Mouse (Mus musculus): ENCODE measurements around the gene Ksr2. TPM values are rescaled to one million over a fixed set of nuclear protein-coding genes. Genes with fewer than 3 reads are reported as not detected.
A peak's percentile ranks its signal among the peaks of the same experiment; 100 is the strongest.
"Not testable (repeated sequence)": the region's sequence is repeated elsewhere in the genome, so short reads cannot be mapped to it uniquely, and the experiment has no call there.

Ksr2 gene
- total RNA-seq (2021) = 10 to 100 TPM; 33.1 to 34.6 TPM
- long read RNA-seq, partial matches to known transcripts = 0 of 2 reads
- long read RNA-seq, other reads (novel, unspliced or antisense) = 2 of 2 reads

DNA sequence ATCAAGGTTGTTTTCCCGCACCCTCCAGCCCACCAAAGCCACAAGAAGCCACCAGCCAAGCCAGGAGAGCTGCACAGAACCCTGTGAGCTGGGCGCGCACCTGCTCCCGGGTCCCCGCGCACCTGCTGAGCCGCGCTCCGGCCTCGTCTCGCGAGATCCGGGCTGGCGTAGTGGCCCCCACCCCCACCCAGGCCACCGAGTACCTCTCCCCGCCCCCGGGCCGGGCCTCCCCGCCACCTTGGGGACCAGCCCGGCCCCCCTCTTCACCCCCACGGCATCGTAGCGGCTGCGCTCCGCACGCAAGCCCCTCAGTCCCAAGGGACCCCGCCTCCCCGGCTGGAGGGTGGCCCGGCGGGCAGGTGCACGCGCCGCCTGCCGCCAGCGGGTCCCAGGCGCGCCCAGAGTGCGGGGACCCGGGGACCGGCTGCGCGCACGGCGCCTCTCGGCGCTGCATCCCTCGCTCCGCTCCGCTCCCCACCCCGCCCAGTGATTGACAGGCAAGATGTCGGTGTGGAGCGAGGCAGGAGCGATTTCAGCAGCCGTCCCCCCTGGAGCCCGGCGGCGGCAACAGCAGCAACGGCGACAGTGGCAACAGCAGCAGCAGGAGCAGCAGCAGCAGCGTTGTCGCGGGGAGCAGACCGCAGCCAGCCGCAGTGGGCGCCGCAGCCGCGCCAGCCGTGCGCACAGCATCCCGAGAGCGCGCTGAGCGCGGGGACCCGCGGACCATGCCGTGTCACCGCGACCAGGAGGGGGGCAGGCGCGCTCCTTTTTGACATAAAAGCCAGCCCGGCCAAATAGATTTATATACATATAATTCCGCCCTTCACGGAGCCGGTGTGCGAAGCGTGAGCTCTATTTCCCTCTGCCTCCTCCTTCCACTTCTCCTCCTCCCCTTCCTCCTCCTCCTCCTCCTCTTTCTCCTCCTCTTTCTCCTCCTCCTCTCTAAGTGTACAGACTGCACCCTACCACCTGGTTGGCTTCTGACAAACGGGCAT is at the start of gene Ksr2:
Ksr2 (plus strand) TSS at position 494 of the 995 bp plus-strand sequence.
- DNase-seq (ENCODE audit: low spot score in 2 of 2) = peak; percentile 75 to 78

DNA sequence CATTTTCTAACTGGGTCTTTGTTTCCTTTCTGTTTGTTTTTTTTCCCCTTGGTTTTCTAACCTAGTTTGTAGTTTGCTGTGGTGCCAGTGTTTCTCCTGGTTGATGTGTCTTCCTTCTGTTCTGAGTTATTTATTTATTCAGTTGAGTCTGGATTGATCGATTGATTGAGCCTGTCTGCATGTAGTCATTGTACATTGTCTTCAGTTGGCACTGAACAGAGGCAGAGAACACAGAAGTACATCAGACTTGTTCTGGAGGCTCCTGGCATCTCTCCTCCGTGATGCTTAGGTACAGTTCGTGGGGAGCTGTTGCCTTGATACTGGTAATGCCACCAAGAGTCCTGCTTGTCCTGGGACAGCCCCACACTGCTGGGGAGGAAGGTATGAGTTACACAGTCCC is 49.0 kb upstream of the Ksr2 start:
- no peak for DNase-seq (ENCODE audit: low spot score in 2 of 2)

DNA sequence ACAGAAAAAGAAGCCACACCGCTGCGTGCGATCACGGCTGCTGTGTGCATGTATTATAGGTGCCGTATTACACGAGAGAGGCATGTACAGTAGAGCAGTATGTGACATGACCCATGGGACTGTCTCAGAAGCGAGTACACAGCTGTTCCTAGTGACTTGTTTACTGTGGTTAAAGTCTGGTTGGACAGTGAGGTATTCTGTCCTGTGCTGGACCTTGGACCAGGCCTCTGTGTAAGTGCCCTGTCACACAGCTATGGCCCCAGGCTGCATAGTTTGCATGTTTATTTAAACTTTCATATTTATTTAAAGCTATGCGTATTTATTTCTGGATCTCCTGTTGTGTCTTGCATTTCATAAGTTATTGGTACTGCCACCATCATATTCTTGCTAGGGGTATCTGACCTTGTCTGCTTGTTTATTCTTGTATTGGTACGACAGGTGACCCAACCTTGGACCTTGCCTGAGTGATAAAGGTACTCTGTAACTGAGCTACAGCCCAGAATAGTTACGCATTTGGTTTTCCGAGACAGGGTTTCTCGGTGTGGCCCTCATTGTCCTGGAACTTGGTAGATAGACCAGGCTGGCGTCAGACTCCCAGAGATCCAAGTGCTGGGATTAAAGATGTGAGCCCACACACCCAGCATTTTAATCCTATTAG is 47.8 kb upstream of the Ksr2 start:
- no peak for DNase-seq (ENCODE audit: low spot score in 2 of 2)

DNA sequence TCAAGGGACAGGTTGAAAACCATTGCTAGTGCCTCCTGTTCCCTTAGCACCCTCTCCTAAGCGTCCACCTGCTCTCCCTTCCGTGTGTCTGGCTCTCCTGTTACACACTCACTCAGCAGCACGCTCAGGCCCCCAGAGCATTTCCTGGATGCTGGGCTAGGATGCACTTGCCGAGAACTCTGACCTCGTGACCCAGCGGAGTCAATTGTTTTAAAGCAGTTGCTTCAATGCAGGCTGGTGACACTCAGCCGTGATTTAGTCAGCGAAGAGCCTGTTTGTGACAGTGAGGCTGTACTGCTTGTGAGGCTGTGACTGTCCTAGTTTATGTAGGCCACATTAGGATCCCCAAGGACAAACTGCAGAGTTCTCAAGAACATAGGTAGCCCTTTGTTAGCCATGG is 46.6 kb upstream of the Ksr2 start:
- no peak for DNase-seq (ENCODE audit: low spot score in 2 of 2)

DNA sequence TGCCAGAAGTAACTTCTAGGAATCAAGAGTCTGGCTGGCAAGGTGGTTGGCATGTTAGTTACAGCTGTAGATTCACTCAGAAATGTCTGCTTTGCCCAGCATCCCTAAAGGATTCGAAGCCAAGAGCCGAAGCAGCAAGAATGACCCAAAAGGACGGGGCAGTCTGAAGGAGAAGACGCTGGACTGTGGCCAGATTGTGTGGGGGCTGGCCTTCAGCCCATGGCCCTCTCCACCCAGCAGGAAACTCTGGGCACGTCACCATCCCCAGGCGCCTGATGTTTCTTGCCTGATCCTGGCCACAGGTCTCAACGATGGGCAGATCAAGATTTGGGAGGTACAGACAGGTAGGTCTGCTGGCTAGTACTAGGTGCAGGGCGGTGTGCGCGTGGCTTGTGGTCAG is 43.2 kb upstream of the Ksr2 start:
- DNase-seq (ENCODE audit: low spot score in 2 of 2) = no peak

DNA sequence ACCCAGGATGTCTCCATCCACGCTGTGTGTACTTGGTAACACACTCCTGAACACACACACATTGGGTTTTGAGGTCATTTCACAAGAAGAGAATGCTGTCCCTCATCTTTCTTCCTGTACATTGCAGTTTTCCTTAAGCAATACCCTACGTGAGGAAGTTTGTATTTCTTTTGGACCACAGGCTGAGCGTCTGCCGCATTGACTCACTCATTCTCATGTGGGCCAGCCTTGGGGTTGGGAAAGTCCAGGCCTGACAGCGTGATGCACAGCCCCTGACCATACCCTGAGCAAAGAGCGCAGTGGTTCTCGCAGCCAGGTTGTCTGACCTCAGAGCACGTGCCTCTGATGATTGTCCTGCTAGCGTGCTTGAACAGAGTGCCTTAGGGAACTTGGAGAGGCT is 40.4 kb upstream of the Ksr2 start:
- DNase-seq (ENCODE audit: low spot score in 2 of 2) = no peak

DNA sequence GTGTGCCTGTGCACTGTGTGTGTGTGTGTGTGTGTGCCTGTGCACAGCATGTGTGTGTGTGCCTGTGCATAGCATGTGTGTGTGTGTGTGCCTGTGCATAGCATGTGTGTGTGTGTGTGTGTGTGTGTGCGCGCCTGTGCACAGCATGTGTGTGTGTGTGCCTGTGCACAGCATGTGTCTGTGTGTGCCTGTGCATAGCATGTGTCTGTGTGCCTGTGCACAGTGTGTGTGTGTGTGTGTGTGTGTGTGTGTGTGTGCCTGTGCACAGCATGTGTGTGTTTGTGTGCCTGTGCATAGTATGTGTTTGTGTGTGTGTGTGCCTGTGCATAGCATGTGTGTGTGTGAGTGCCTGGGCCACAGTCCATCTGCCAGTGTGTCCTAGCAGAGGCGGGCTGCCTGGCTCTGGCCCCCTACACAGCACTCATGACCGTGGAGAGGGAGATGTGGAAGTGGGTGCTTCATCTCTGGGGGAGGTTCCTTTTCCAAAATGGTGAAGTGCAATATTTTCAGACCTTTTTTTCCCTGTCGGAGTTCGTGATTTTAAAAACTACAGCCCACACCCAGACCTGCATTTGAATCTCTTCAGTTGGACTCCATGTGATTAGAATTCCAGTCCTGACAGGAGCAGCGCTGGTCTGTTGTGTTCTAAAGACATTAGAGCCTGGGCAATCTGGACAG is 39.3 kb upstream of the Ksr2 start:
- DNase-seq (ENCODE audit: low spot score in 2 of 2) = no peak

DNA sequence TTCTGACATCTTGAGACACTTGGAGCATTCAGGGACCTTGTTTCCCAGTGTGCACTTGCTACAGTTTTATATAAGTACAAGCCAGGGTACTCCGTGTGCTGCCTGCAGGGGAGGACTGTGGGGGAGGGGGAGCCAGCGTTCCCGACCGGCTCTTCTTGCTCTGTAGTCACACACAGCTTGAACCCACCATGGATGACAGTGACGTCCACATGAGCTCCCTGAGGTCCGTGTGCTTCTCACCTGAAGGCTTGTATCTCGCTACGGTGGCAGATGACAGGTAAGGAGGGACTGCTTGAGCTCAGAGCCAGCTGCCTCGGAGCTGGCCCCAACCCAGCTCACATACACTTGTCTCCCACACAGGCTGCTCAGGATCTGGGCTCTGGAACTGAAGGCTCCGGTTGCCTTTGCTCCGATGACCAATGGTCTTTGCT is 37.5 kb upstream of the Ksr2 start:
- no peak for DNase-seq (ENCODE audit: low spot score in 2 of 2)

DNA sequence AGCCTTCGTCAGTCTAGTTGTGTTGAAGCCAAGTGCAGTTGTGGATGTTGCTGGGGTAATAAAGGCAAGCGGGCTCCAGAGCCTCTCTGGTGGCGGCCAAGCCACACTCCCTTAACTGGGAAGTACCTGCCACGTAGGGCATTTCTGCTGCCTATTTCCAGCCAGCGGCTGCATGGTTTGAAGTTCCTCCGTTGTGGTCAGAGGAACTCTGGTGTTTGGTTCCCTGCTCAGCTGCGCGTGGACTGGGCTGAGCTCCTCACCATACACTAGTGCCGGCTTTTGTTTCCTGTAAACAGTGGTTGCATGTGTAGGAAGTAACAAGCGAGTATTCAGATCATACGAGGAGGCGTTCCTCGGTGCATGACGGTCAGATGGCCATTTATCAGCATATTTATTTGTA is 36.1 kb upstream of the Ksr2 start:
- not testable (repeated sequence) for DNase-seq (ENCODE audit: low spot score in 2 of 2)

DNA sequence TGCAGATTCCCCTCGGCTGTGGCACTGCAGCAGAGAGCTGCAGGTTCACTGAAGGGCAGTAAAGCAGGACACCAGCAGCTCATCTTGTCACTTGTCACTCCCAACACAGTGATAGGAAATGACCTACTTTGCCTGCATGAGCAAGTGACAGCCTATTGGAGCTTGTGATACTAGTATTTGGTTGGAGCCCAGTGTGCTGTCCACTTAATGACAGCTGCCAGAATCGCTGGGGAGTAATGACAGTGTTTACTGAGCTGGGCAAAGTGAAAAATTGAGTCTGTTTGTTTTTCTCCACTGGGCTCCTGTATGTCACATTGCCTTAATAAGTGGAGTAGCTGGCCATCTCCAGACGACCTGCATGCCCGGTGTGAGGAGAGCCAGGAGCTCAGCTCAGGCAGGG is 33.6 kb upstream of the Ksr2 start:
- no peak for DNase-seq (ENCODE audit: low spot score in 2 of 2)

DNA sequence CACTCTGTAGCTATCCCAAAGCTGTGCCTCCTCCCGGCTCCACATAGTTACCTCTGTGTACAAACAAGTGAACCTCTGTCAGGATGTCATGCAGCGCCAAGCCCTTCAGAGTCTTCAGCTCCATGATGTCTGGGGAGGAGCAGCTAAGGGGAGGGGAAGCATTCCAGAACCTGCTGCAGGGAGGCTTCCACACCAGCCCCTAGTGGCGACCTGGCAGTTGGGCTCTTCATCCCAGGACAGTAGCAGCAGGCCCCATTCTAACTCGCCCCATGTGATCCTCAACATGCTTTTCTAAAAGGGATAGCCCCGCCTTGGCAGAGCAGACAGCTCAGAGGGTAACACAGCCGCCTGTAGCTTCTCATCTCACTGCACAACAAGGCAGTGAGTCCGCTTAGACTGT is 32.0 kb upstream of the Ksr2 start:
- no peak for DNase-seq (ENCODE audit: low spot score in 2 of 2)

DNA sequence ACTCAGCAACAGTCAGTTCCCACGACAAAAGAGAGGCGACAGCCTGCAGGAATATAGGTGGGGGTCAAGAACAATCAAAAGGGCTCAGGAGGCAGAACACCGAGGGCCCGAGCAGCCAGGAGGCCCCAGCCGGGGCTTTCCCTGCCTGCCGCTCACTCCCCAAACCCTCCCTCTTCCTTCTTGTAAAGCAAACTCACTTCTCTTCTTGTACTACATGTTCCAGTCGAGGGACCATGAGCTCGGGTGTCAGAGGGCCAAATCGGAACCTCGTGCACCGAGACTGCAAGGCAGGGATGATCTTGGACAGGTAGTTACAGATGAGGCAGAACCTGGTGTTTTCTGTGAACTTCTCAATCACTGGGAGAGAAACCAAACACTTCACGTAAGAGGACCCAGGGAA is 30.6 kb upstream of the Ksr2 start:
- no peak for DNase-seq (ENCODE audit: low spot score in 2 of 2)

DNA sequence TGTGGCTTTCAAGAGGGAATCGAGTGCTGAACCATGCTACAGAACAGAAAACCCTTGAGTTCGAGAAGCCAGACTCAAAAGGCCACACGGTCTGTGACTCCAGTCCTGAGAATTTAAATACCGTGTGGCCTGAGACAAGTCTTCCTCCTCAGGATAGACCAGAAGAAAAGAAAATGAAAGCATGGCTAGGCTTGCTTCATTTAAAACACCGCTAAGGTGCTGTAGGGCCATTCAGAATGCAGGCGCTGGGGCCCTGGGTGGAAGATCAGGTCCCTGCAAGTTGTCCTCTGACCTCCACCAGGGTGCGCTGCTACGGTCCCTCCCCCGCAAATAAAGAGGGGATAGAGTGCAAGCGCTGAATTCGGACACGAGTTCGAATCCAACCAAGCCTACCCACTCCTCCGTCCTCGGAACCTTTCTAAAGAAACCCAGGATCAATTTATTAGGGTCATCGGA is 25.5 kb upstream of the Ksr2 start:
- peak; percentile 56 to 57 for DNase-seq (ENCODE audit: low spot score in 2 of 2)

DNA sequence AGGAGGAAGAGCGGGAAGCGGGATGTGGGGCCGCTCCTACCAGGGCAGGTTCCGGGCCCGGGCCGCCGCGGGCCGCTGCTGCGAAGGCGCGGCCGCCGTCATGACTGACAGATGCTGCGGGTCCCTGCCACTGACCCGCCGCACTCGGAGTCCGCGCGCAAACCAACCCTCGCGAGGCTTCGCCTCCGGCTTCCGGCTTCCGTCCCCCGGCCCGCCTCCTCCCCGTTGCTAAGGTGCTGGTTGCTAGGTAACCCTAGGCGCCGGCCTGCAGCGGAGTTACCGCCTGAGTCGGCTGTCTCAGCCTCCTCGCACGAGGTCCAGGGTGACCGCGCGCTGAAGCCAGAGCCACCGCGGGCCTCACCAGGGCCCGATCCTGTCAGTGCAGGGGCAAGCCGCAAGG is 24.9 kb upstream of the Ksr2 start, which contains the start of gene Rfc5:
Rfc5 (minus strand) TSS at position 171 of the 400 bp plus-strand sequence.
- DNase-seq (ENCODE audit: low spot score in 2 of 2) = peak; percentile 91 to 94

DNA sequence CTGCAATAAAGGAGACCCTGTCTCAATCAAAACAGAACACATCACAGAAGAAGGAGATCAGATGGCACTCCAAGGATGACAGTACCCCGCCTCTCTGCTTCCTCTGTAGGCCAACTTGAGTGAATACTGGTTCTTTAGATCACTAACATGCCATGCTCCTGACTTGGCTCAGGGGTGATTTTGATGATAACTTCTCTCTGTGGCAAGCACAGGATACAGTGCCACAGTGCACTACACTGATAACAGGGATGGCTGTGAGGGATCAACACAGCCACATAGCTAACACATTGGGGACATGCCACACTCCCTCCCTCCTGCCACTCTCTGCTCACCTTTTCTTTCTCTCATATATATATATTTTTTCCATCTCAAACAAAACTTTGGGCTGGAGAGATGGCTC is 22.9 kb upstream of the Ksr2 start:
- no peak for DNase-seq (ENCODE audit: low spot score in 2 of 2)

DNA sequence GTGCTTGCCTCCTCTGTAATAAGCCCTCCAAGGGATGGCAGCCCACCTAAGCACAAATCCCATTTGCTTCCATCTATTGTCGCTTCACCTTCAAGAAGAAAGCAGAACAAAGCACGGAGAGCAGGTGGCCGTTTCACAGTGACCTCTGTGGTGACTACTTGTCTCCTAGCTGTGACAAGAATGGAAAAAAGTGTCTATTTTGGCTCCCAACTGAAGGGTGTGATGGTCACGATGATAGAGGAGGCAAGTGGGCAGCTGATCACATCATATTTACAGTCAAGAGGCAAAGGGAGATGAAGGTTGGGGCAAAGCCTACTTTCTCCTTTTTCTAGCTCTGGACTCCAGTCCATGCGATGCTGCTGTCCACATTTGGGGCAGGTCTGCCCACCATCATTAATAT is 18.0 kb upstream of the Ksr2 start:
- no peak for DNase-seq (ENCODE audit: low spot score in 2 of 2)

DNA sequence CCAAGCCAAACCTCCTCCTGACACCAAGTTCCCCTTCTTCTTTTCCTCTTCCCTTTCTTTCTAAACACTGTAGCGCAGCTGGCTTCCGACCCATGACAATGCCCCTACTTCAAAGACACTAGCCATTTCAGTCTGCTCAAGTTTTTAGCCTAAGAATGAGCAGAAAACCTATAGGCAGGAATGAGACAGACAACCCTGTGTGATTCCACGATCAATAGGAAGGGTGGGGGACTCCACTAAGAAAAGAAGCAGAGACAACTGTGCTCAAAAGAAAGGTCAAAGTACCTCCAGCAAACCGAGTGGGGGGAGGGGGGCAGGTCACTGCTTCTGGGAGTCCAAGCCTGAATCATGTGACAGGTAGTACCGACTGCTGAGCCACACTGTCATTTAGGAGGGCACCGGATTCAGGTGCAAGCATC is 17.2 kb upstream of the Ksr2 start:
- no peak for DNase-seq (ENCODE audit: low spot score in 2 of 2)

DNA sequence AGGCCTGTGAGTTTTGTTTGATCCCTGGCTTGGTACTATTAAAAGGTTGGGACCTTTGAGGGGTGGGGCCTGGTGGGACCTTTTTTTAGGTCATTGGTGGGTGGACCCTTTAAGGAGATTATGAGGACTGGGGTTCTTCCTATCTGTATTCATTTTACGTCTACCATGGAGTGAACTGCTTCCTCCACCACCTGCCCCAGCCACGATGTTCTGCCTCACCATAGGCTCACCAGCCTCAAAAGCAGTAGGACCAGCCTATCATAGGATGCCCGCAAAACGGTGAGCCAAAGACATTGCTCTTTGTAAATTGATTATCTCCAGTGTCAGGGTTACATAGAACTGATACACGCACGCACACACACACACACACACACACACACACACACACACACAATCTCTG is 16.4 kb upstream of the Ksr2 start:
- DNase-seq (ENCODE audit: low spot score in 2 of 2) = no peak

DNA sequence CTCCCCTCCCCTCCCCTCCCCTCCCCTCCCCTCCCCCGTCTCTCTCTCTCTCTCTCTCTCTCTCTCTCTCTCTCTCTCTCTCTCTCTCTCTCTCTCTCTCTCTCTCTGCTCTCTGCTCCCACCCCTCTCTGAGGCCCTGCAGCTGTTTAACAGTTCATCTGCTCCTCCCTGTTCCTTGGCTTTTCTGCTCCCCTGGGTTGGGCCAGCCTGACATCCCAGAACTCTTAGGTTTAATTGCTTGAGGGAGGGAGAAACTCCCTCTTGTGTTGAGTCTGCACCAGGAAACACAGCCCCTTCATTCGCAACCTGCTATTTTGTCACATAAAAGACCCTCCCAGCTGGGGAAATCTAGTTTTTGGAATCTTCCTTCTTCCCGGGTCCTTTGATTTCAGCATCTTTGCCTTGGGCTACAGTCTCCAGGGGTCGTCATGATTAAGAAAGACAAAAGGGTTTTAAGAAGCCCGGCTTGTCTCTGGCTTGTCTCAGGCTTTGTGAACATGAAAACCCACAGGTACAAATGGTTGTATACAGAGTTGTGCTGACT is 15.7 kb upstream of the Ksr2 start:
- no peak for DNase-seq (ENCODE audit: low spot score in 2 of 2)

DNA sequence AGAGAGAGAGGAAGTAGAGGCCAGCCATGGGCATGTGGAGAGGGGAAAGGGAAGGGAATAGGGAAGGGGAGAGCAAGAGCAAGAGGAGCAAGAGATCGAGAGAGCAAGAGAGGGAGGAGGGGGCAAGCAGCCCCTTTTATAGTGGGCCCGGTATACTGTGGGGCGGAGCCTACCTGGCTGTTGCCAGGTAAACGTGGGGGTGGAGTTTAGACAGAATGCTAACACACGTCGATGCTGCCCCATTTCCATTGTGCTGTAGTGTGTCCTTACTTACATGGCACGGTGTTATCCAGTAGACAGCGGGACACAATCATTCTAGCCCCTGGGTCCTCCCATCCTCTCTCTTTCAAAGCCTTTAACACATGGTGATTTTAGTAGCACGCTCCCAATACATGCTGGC is 14.5 kb upstream of the Ksr2 start:
- DNase-seq (ENCODE audit: low spot score in 2 of 2) = no peak

DNA sequence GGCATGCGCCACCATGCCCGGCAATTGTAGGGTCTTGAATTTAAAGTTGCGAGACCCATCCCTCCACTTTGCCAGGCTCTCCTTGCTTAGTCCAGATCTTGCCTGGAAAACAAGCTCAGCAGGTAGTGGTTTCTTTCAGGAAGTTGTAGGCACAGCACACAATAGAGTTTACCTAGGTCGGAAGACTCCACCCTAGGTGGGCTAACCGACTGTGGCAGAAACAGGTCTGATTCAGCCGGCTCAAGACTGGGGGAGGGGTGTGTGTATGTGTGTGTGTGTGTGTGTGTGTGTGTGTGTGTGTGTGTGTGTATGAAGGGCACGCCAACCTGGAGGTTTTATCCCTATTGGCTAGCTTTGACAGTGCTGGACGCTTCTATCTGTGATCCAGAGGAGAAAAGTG is 10.2 kb upstream of the Ksr2 start:
- no peak for DNase-seq (ENCODE audit: low spot score in 2 of 2)

All from layer of hippocampus, postnatal 10 days (tissue).